Mouse (Mus musculus) kidney, adult 2 months (tissue): ENCODE measurements around the gene Gm9922.

Source experiments
- CTCF ChIP-seq: fragments of 200-500 bp; conservative IDR thresholded peaks from 2 replicates; pipeline ENCODE4 v1.5.1; 2011; ENCODE audit warnings: low read depth, mild to moderate bottlenecking, control low read depth, low read length, moderate library complexity, mixed read lengths; ENCODE audit not compliant: insufficient read depth, insufficient read length
- POLR2A ChIP-seq: fragments of 200-500 bp; IDR thresholded peaks from one replicate; pipeline ENCODE4 v1.6.1; 2011; ENCODE audit warnings: low read depth, low read length, control low read depth

- no peak for TF ChIP-seq CTCF
- TF ChIP-seq POLR2A = no peak
These were observed 25.8 kb upstream of the Gm9922 start for GRCm38 (mm10) chr14:101755425-101755824.
